Comparison of ENCODE assay signal across 8 mouse cellular contexts in genomic region chr3:40745661-40746547, GRCm38 (mm10). TPM values are rescaled to one million over a fixed set of nuclear protein-coding genes. Genes with fewer than 3 reads are reported as not detected.
DNase-seq lines count a peak whose midpoint lies in the region; ATAC-seq and TF ChIP-seq lines count a peak whose summit lies in the region.

No protein-coding gene starts in this region.

- H3K4me2 ChIP-seq in liver, embryonic 14.5 days (ENCODE audit: low read depth), result peak overlapping the region; percentile 92
- H3K4me2 ChIP-seq in neural tube, embryonic 15.5 days, result peak overlapping the region; percentile 89

- ATAC-seq in frontal cortex, adult (ENCODE audit: low TSS enrichment), result peak; percentile 25
- peak; percentile 19 for ATAC-seq in liver, embryonic 14.5 days (ENCODE audit: insufficient read depth)
- no peak; the same call in 1 of the 2 replicates for ATAC-seq in neural tube, embryonic 15.5 days (ENCODE audit: low FRiP score)

- no peak overlapping the region for H3K27ac ChIP-seq in ES-Bruce4 (ENCODE audit: insufficient read depth, low read length)
- H3K27ac ChIP-seq in liver, embryonic 14.5 days, result peak overlapping the region; percentile 86
- H3K27ac ChIP-seq in neural tube, embryonic 15.5 days (replicated peaks), result peak overlapping the region; percentile 93

- intact Hi-C loops in heart, postnatal 10 days (cut with DNase I), result loop anchor here (5.0 to 10.0 kb wide), 3 partner anchors 69 to 339 kb away; partner anchors contain the start of gene Pgrmc2

- DNase-seq in frontal cortex, postnatal 25 days (ENCODE audit: low spot score in 2 of 2), result no peak
- DNase-seq in embryo, embryonic 10.5 days (ENCODE audit: low spot score), result peak; percentile 51
- DNase-seq in heart, postnatal 10 days, result peak; percentile 6 to 19
- peak in 1 of 3 experiments; percentile 27 for DNase-seq in liver, embryonic 14.5 days (ENCODE audit: low read depth in 3 of 3, low spot score in 3 of 3)
- no peak for DNase-seq in layer of hippocampus, adult 11-12 months (ENCODE audit: low spot score)

- TF ChIP-seq EP300 in ES-Bruce4 (IDR thresholded peaks at IDR 0.05; ENCODE audit: insufficient read depth, low read depth, low read length), result no peak
- TF ChIP-seq EP300 in liver, embryonic 14.5 days (IDR thresholded peaks at IDR 0.05; ENCODE audit: low read depth), result no peak

- no peaks in the 10 kb centered on the region for H3K4me1 ChIP-seq in ES-Bruce4 (ENCODE audit: control insufficient read depth, insufficient read depth, low read length)
- peaks cover 6 to 11% of the 10 kb centered on the region in 2 experiments for H3K4me1 ChIP-seq in liver, embryonic 14.5 days (replicated peaks; ENCODE audit: control insufficient read depth in 2 of 2, insufficient read depth in 2 of 2, low read length in 1 of 2)
- peaks cover 18% of the 10 kb centered on the region for H3K4me1 ChIP-seq in neural tube, embryonic 15.5 days

- peak overlapping the region; percentile 49 for H3K9ac ChIP-seq in ES-Bruce4 (ENCODE audit: low read depth, poor library complexity, severe bottlenecking)
- peak overlapping the region; percentile 97 for H3K9ac ChIP-seq in liver, embryonic 14.5 days (replicated peaks)
- peak overlapping the region; percentile 92 for H3K9ac ChIP-seq in neural tube, embryonic 15.5 days (replicated peaks)

- no peaks in the 10 kb centered on the region for H3K36me3 ChIP-seq in ES-Bruce4 (ENCODE audit: control insufficient read depth, insufficient read depth, low read length, poor library complexity, severe bottlenecking)
- no peaks in the 10 kb centered on the region for H3K36me3 ChIP-seq in liver, embryonic 14.5 days (replicated peaks; ENCODE audit: control insufficient read depth, insufficient read depth, low read depth)
- H3K36me3 ChIP-seq in neural tube, embryonic 15.5 days, result no peaks in the 10 kb centered on the region

- H3K9me3 ChIP-seq in ES-Bruce4 (replicated peaks; ENCODE audit: control insufficient read depth, insufficient read depth, low read length, poor library complexity, severe bottlenecking), result no peaks in the 10 kb centered on the region
- H3K9me3 ChIP-seq in liver, embryonic 14.5 days (ENCODE audit: control insufficient read depth, low read length), result no peaks in the 10 kb centered on the region
- H3K9me3 ChIP-seq in neural tube, embryonic 15.5 days (replicated peaks), result no peaks in the 10 kb centered on the region

- no peak for TF ChIP-seq CTCF in ES-Bruce4 (IDR thresholded peaks at IDR 0.05; ENCODE audit: low read depth, low read length)
- no peak for TF ChIP-seq CTCF in liver, embryonic 14.5 days (IDR thresholded peaks at IDR 0.05; ENCODE audit: low read depth)

- H3K4me3 ChIP-seq in ES-Bruce4 (ENCODE audit: low read depth, low read length), result peak overlapping the region; percentile 72
- peak overlapping the region; percentile 87 to 94 for H3K4me3 ChIP-seq in liver, embryonic 14.5 days (ENCODE audit: insufficient read depth in 1 of 2, low read depth in 2 of 2, low read length in 2 of 2)
- H3K4me3 ChIP-seq in neural tube, embryonic 15.5 days (replicated peaks), result peak overlapping the region; percentile 94

- WGBS in liver, embryonic 14.5 days (ENCODE audit: insufficient replicate concordance), result 2% methylated on average over 37 of the region's 37 CpGs
- under 1% methylated on average over 37 of the region's 37 CpGs for WGBS in neural tube, embryonic 15.5 days

- no peak for TF ChIP-seq POLR2A in ES-Bruce4 (IDR thresholded peaks at IDR 0.05; ENCODE audit: insufficient read depth, low read length)

- H3K27me3 ChIP-seq in ES-Bruce4 (ENCODE audit: control insufficient read depth, insufficient read depth, low read length, poor library complexity, severe bottlenecking), result no peaks in the 10 kb centered on the region; the same call in 1 of the 2 replicates
- no peaks in the 10 kb centered on the region for H3K27me3 ChIP-seq in liver, embryonic 14.5 days (ENCODE audit: control insufficient read depth, insufficient read depth, low read length)
- H3K27me3 ChIP-seq in neural tube, embryonic 15.5 days (replicated peaks), result no peaks in the 10 kb centered on the region

RNA-seq across cellular contexts. Expression of gene Hspa4l, which starts 1.6 kb away (rescaled TPM):
- polyA plus RNA-seq in ES-Bruce4 (2011; ENCODE audit: insufficient read depth, insufficient read length, low read depth, missing spikeins), result 12.5 and 15.4 TPM in 2 replicates
- total RNA-seq in heart, postnatal 10 days (2021), result 10 to 100 TPM; 31.0 to 37.3 TPM
- polyA plus RNA-seq in liver, embryonic 14.5 days (2012; rRNA removed), result 2.4 and 4.3 TPM in 2 replicates
- polyA plus RNA-seq in liver, embryonic 14.5 days (2014; fragmentation: Nextera tagmentation; extraction: Ambion mirVana), result 15.7 and 18.4 TPM in 2 replicates
- 46.4 and 55.7 TPM in 2 replicates for polyA plus RNA-seq in neural tube, embryonic 15.5 days (2015; fragmentation: Nextera tagmentation; extraction: Ambion mirVana)

RNA-seq across cellular contexts. Expression of gene Slc25a31, which starts 37.2 kb away (rescaled TPM):
- not detected in 2 replicates for polyA plus RNA-seq in ES-Bruce4 (2011; ENCODE audit: insufficient read depth, insufficient read length, low read depth, missing spikeins)
- under 1 TPM; 0.35 to 0.38 TPM for total RNA-seq in heart, postnatal 10 days (2021)
- polyA plus RNA-seq in liver, embryonic 14.5 days (2012; rRNA removed), result 0.03 and 0.08 TPM in 2 replicates
- 0.19 and 0.20 TPM in 2 replicates for polyA plus RNA-seq in liver, embryonic 14.5 days (2014; fragmentation: Nextera tagmentation; extraction: Ambion mirVana)
- polyA plus RNA-seq in neural tube, embryonic 15.5 days (2015; fragmentation: Nextera tagmentation; extraction: Ambion mirVana), result 0.08 and 0.41 TPM in 2 replicates

RNA-seq across cellular contexts. Expression of gene Plk4, which starts 53.9 kb away (rescaled TPM):
- 56.0 and 59.1 TPM in 2 replicates for polyA plus RNA-seq in ES-Bruce4 (2011; ENCODE audit: insufficient read depth, insufficient read length, low read depth, missing spikeins)
- total RNA-seq in heart, postnatal 10 days (2021), result 10 to 100 TPM in 1 of 2 experiments, 1 to 10 TPM in 1; 9.4 to 14.7 TPM
- 16.6 and 22.1 TPM in 2 replicates for polyA plus RNA-seq in liver, embryonic 14.5 days (2012; rRNA removed)
- 36.7 and 38.3 TPM in 2 replicates for polyA plus RNA-seq in liver, embryonic 14.5 days (2014; fragmentation: Nextera tagmentation; extraction: Ambion mirVana)
- polyA plus RNA-seq in neural tube, embryonic 15.5 days (2015; fragmentation: Nextera tagmentation; extraction: Ambion mirVana), result 13.2 and 19.5 TPM in 2 replicates

Comparison
In these comparisons a context has a peak if more than half of its experiments do, and no peak if none do; other contexts are left out.
1. DNase-seq: peak in embryo, embryonic 10.5 days (single experiment) and heart, postnatal 10 days (2 of 2); none in frontal cortex, postnatal 25 days (0 of 2) and layer of hippocampus, adult 11-12 months (single experiment).
2. Peak in every context shown above with its lines, with median percentiles within 50 percentile points of each other: H3K4me3 ChIP-seq and H3K9ac ChIP-seq.